Mouse (Mus musculus) embryonic facial prominence, embryonic 12.5 days (tissue): ENCODE data around the gene Nme9. TPM values are rescaled to one million over a fixed set of nuclear protein-coding genes. Genes with fewer than 3 reads are reported as not detected.

Experiments
- ATAC-seq: fragments of 200-750 bp; cut with Nextera tagmentation; 2 replicates; pipeline ENCODE4 v1.8.0; 2017; ENCODE audit not compliant: insufficient number of reproducible peaks, insufficient read depth, low FRiP score, low TSS enrichment
- H3K27ac ChIP-seq: fragments of 300-500 bp; sonication (generic); 2 replicates; pipeline ENCODE4 v1.5.1; 2016; ENCODE audit warnings: mild to moderate bottlenecking
- H3K27me3 ChIP-seq: fragments of 300-500 bp; sonication (generic); 2 replicates; pipeline ENCODE4 v1.6.1; 2016; ENCODE audit warnings: mild to moderate bottlenecking, moderate library complexity
- H3K36me3 ChIP-seq: fragments of 300-500 bp; sonication (generic); 2 replicates; pipeline ENCODE4 v1.6.1; 2016; ENCODE audit warnings: mild to moderate bottlenecking
- H3K4me1 ChIP-seq: fragments of 300-500 bp; sonication (generic); 2 replicates; pipeline ENCODE4 v1.6.1; 2016
- H3K4me2 ChIP-seq: fragments of 300-500 bp; sonication (generic); replicated peaks from 2 replicates; pipeline ENCODE4 v1.6.1; 2016; ENCODE audit warnings: mild to moderate bottlenecking, moderate library complexity
- H3K4me3 ChIP-seq: fragments of 300-500 bp; sonication (generic); 2 replicates; pipeline ENCODE4 v1.5.1; 2016; ENCODE audit warnings: mild to moderate bottlenecking
- H3K9ac ChIP-seq: fragments of 300-500 bp; sonication (generic); 2 replicates; pipeline ENCODE4 v1.6.1; 2016; ENCODE audit warnings: mild to moderate bottlenecking, moderate library complexity
- H3K9me3 ChIP-seq: fragments of 300-500 bp; sonication (generic); 2 replicates; pipeline ENCODE4 v1.6.1; 2016; ENCODE audit warnings: mild to moderate bottlenecking, moderate library complexity
- WGBS: fragments of 180-500 bp; shearing (Covaris S2); methylation state at CpG from one replicate; pipeline ENCODE4 v1.1.7; 2016; 5-methylcytosine and 5-hydroxymethylcytosine counted together
- polyA plus RNA-seq: library from polyadenylated mRNA; unstranded; fragments of >200 nt; fragmentation: Nextera tagmentation; extraction: Ambion mirVana; gene quantifications from 2 replicates; pipeline ENCODE4 v1.2.1, GENCODE M21; 2016

The Nme9 gene
- polyA plus RNA-seq, 1 experiment from 2014 or later: not detected

DNA sequence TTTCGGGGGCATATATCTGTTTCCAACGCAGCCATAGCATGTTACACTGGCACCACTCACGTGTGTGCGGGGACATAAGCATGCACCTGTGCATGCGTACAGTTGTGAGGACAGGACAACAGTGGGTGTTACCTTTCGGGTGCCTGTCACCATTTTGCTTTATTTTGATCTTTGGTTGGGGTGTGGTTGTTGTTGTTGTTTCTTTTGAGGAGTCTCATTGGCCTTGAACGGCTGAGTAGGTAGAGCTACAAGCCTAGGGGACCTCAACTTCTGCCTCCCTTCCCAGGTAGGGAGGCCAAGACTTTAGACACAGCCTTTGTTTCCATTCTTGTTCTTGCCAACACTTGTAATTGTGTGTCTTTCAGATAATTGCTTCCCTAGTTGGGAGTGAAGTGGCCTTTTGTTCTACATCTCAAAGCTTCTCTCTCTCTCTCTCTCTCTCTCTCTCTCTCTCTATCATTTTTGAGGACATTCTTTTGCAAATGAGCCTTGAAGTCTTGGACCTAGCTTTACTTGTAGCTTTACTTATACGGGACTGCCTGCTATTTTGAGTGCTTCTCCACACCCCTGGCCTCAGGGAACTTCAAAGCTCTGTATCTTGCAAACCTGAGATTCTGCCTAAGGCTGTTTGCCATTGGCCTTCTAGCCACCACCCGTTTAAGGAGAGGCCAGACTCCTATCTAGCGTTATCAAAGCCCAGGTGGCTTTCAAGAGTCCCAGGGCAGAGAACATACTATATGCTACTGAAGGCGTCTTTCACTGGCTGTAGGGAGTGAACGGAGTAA is 13.3 kb upstream of the Nme9 start:
- no peaks in the 10 kb centered on the region for H3K9me3 ChIP-seq
- H3K36me3 ChIP-seq: no peaks in the 10 kb centered on the region

DNA sequence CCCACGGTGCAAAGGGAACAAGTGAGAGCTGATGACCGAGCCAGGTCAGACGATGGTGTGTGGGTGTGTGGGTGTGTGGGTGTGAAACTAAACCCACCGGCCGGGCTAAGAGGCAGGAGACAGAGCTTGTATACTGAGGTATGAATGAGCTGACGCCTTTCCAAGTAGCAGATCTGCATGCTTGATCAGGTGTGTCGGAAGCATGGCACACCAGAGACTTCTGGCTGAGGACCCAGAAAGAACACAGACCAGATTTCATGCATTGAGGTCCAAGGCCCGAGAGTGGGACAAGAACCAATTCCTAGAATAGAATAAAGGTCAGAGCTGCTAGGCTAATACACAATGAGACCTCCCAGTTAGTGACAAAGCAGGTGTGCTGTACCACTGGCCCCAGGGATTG is 12.2 kb upstream of the Nme9 start:
- Histone ChIP-seq H3K36me3 (no peaks in the 10 kb centered on the region), H3K27me3 (peaks cover 25% of the 10 kb centered on the region), H3K4me2 (no peak overlapping the region), H3K4me1 (peaks cover 18% of the 10 kb centered on the region), H3K4me3 (no peak overlapping the region), H3K9ac (no peak overlapping the region), H3K9me3 (no peaks in the 10 kb centered on the region), H3K27ac (no peak overlapping the region)
- 79% methylated on average over 8 of the region's 8 CpGs for WGBS
- no peak for ATAC-seq

More for the DNA sequence above, 13.3 kb upstream of the Nme9 start:
- Histone ChIP-seq H3K9ac (no peak overlapping the region), H3K4me3 (no peak overlapping the region), H3K4me1 (peaks cover 19% of the 10 kb centered on the region), H3K27me3 (peaks cover 25% of the 10 kb centered on the region), H3K4me2 (no peak overlapping the region), H3K27ac (no peak overlapping the region)
- no peak for ATAC-seq
- 77% methylated on average over 12 of the region's 12 CpGs for WGBS

DNA sequence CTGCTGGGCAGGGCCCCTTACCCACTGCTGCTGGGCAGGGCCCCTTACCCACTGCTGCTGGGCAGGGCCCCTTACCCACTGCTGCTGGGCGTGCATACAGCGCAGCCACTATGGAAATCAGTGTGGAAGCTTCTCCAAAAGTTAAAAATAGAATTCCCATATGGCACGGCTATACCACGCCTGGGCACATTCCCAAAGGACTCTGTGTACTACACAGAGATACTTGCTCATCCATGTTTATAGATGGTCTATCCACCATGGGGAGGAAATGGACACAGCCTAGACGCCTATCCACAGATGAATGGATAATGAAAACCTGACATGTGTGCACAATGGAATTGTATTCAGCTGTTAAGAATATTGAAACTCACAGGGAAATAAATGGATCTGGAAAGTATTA is 10.3 kb upstream of the Nme9 start:
- no peak for ATAC-seq
- no peak overlapping the region for H3K4me2 ChIP-seq
- WGBS: 67% methylated on average over 5 of the region's 5 CpGs
- H3K27me3 ChIP-seq: peaks cover 25% of the 10 kb centered on the region
- no peak overlapping the region for H3K4me3 ChIP-seq
- no peaks in the 10 kb centered on the region for H3K4me1 ChIP-seq
- H3K27ac ChIP-seq: no peak overlapping the region
- no peak overlapping the region for H3K9ac ChIP-seq
- H3K9me3 ChIP-seq: no peaks in the 10 kb centered on the region
- H3K36me3 ChIP-seq: no peaks in the 10 kb centered on the region

DNA sequence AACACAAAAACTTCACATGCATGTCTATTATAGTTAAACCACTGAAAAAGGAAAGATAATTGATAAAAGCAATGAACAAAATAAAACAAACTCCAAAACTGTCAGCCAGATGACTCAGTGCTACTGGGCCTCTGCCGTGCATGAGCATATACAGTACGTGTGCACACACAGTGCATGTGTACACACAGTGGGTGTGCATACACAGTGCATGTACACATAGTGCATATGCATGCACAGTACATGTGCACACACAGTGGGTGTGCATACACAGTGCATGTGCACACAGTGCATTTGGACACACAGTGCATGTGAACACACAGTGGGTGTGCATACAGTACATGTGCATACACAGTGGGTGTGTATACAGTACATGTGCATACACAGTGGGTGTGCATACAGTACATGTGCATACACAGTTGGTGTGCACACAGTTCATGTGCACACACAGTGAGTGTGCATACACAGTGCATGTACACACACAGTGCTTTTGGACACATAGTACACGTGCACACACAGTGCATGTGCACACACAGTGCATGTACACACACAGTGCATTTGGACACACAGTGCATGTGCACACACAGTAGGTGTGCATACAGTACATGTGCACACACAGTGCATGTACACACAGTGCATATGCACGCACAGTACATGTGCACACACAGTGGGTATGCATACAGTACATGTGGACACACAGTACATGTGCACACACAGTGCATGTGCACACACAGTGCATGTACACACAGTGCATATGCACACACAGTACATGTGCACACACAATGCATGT is 9.4 kb upstream of the Nme9 start:
- H3K4me3 ChIP-seq: no peak overlapping the region
- no peak overlapping the region for H3K27ac ChIP-seq
- H3K36me3 ChIP-seq: no peaks in the 10 kb centered on the region
- no peaks in the 10 kb centered on the region for H3K9me3 ChIP-seq
- H3K9ac ChIP-seq: no peak overlapping the region
- ATAC-seq: peak; percentile 70
- no peak overlapping the region for H3K4me2 ChIP-seq
- no peaks in the 10 kb centered on the region for H3K4me1 ChIP-seq
- WGBS: 84% methylated on average over 4 of the region's 4 CpGs
- peaks cover 25% of the 10 kb centered on the region for H3K27me3 ChIP-seq

DNA sequence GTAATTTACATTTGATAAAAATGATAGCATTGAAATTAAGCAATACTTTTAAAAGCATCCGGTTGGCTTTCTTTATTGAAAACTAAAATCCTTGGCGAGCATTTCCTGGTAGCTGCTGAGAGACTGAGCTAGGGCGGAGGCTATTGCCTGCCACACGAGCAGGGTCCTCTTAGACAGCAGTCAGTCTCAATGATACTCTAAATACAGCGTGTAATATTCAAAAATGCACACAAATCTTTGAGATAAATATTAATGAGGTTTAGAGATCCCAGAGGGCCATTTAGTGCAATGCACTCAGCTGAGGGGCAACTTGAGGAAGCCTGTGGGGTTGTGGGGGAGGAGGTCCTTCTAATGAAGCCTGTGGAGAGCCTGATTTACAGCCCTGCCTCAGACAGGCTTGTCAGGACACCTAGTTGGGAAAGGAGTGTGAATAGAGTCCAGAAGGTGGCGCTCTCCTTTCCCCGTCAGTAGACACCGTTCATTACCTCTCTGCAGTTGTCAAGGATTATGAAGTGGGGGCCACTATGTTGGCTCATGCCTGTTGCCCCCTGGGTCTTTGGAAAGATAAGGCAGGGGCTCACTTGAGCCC is 6.6 kb upstream of the Nme9 start:
- Histone ChIP-seq H3K9ac (no peak overlapping the region), H3K4me1 (no peaks in the 10 kb centered on the region), H3K27me3 (0 out of 2 replicates have a peak, but pooled peaks cover under 1% of the 10 kb centered on the region), H3K36me3 (no peaks in the 10 kb centered on the region), H3K4me2 (no peak overlapping the region), H3K9me3 (no peaks in the 10 kb centered on the region), H3K4me3 (no peak overlapping the region), H3K27ac (no peak overlapping the region)
- no peak for ATAC-seq
- 39% methylated on average over 8 of the region's 8 CpGs for WGBS

DNA sequence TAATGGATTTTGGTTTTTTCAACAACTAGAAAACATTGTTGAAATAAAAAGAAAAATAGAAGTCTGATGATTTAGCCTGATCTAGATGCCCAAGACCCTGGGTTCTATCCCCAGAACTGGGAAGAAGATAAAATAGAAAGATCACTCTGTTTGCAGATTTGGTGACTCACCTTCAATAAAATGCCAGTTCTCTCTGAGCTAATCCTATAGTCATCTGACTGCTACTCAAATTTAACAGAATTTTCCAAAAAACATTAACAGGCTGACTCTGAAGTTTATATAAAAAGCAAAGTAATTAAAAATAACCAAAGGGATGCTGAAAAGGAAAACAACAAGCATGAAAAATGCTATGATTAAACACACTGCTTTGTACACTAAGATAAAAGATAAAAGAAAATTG is 5.0 kb upstream of the Nme9 start:
- no peaks in the 10 kb centered on the region for H3K36me3 ChIP-seq
- no peak overlapping the region for H3K4me3 ChIP-seq
- ATAC-seq: no peak
- H3K27ac ChIP-seq: no peak overlapping the region
- H3K9me3 ChIP-seq: no peaks in the 10 kb centered on the region
- H3K9ac ChIP-seq: no peak overlapping the region
- peaks cover 2% of the 10 kb centered on the region; the same call in 1 of the 2 replicates for H3K27me3 ChIP-seq
- H3K4me1 ChIP-seq: no peaks in the 10 kb centered on the region
- H3K4me2 ChIP-seq: no peak overlapping the region

DNA sequence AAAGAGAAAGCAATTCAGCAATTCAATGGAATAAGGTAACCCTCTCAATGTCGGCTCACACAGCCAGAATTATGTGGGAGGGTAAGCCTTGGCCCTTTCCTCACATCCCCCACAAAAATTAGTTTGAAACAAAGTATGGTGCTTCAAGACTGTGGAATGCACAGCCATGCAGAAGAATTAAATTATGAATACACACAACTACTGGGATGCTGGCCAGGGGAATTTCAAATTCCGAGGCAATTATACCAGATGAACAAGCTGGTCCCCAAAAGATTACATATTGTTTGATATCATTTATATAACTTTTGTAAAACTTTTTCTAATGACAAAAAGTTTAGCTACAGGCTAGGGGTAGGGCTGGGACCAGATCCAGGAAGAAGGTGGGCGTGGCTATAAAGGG is 4.0 kb upstream of the Nme9 start:
- no peaks in the 10 kb centered on the region for H3K36me3 ChIP-seq
- WGBS: 65% methylated on average over 3 of the region's 3 CpGs

DNA sequence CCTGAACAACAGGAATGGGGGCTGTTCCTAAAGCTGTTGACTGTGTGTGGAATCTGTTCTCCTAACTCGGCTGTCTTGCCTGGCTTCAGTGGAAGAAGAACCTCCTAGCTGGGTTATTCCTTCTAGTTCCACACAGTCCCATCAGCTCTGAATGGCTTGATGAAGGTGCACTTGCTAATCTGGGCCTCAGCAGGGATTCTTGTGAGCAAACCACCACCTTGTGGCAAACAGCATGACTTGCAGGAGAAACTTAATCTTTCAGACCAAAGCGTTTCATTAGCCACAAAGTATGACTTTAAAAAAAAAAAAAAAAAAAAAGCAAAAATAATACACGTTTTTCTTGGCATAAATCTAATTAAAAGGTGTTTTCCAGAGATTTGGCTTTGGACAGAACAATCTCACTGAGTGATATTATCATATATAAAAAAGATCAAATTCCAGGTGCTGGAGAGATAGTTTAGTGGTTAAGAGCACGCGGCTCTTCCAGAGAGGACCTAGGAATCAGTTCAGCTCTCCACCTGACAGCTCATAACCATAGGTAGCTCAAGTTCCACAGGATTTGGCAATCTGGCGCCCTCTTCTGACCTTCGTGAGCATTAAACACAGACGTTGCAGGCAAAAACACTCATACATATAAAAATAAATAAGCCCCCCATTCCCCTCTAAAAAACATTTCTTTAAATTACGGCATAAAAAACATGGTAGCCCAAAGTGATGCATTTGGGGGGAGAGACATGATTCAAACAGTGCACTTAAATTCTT is 1.2 kb upstream of the Nme9 start:
- H3K9me3 ChIP-seq: no peaks in the 10 kb centered on the region
- no peak overlapping the region for H3K27ac ChIP-seq
- no peaks in the 10 kb centered on the region for H3K4me1 ChIP-seq
- no peaks in the 10 kb centered on the region for H3K36me3 ChIP-seq
- no peak overlapping the region for H3K4me2 ChIP-seq
- H3K9ac ChIP-seq: no peak overlapping the region
- peaks cover 12% of the 10 kb centered on the region for H3K27me3 ChIP-seq
- H3K4me3 ChIP-seq: no peak overlapping the region
- ATAC-seq: no peak
- 40% methylated on average over 9 of the region's 9 CpGs for WGBS

More for the DNA sequence above, 4.0 kb upstream of the Nme9 start:
- Histone ChIP-seq H3K4me3 (no peak overlapping the region), H3K4me2 (no peak overlapping the region), H3K27ac (no peak overlapping the region), H3K27me3 (peaks cover 8% of the 10 kb centered on the region), H3K9me3 (no peaks in the 10 kb centered on the region), H3K9ac (no peak overlapping the region), H3K4me1 (no peaks in the 10 kb centered on the region)
- ATAC-seq: no peak

DNA sequence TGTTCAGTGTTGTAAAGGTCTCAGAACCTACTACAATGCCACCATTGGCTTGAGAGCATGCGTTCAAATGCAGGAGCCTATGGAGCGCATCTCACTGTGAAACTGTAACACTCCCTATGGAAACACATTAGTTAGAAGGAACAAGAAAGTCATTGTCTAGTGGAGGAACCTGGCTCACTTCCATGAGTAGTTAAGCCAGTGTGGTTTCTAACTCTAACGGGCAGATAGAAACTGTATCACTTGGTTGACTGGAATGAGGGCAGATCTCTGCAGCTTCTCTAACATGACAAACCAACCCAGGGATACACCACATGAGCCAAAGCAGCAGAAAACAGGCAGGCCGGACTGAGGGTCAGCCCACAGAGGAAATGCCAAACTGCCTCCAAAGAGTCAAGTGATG is 2.9 kb downstream of the Nme9 start:
- 81% methylated on average over 4 of the region's 4 CpGs for WGBS
- no peak for ATAC-seq
- H3K9ac ChIP-seq: no peak overlapping the region
- no peaks in the 10 kb centered on the region for H3K4me1 ChIP-seq
- no peak overlapping the region for H3K4me3 ChIP-seq
- H3K27me3 ChIP-seq: peaks cover 12% of the 10 kb centered on the region
- H3K9me3 ChIP-seq: no peaks in the 10 kb centered on the region
- no peaks in the 10 kb centered on the region for H3K36me3 ChIP-seq
- H3K4me2 ChIP-seq: no peak overlapping the region
- H3K27ac ChIP-seq: no peak overlapping the region

DNA sequence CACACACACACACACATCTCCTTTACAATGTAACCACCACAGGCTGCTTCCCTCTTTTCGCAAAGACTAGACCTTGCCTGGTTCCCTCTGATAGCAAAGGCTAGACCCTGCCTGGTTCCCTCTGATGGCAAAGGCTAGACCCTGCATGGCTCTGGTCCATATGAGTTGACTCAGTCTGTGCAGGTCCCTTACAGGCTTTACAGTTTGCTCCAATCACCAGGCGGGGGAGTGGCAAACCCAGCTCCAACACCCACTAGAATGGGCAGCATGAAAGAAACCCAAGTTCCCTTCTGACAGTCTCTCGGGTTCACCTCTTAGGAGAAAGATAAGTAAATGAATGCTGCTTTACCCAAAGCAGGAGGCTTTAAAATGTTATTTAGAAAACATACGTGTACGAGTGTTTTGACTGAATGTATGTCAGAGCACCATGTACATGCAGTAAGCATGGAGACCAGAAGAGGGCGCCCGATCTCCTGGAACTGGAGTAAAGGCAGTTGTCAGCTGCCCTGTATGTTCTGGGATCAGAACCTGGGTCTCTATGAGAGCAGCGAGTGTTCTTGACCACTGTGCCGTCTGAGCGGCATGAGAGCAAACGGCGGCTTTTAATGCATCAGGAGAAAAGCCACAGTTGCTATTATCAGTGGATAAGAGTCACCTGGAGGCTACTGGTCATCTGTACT is 7.4 kb downstream of the Nme9 start:
- H3K27ac ChIP-seq: no peak overlapping the region
- no peak overlapping the region for H3K4me2 ChIP-seq
- H3K9ac ChIP-seq: no peak overlapping the region
- 46% methylated on average over 12 of the region's 12 CpGs for WGBS
- ATAC-seq: no peak
- H3K27me3 ChIP-seq: no peaks in the 10 kb centered on the region
- no peaks in the 10 kb centered on the region for H3K9me3 ChIP-seq
- H3K36me3 ChIP-seq: no peaks in the 10 kb centered on the region
- no peaks in the 10 kb centered on the region for H3K4me1 ChIP-seq
- no peak overlapping the region for H3K4me3 ChIP-seq

DNA sequence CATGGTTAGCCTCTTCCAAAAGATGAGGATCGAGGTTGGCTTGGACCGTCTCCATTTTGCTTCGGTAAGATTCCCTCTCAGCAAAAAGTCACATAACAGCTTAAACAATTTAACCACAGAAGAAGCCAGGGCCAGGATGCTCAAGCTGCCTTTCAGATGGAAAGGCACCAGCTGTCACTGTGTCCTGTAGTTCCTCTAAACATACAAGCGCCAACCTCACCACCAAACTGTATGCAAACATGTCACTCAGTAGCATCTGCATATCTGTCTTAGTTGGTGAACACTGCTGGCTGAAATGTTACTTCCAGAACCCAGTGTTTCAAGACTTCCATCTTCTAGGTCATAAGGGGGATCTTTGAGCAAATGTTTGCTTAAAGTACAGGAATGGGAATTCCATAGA is 8.5 kb downstream of the Nme9 start:
- no peak overlapping the region for H3K4me2 ChIP-seq
- no peaks in the 10 kb centered on the region for H3K27me3 ChIP-seq
- WGBS: 91% methylated on average over 4 of the region's 4 CpGs

More for the DNA sequence above, 8.5 kb downstream of the Nme9 start:
- H3K36me3 ChIP-seq: no peaks in the 10 kb centered on the region
- no peak overlapping the region for H3K9ac ChIP-seq
- no peaks in the 10 kb centered on the region for H3K9me3 ChIP-seq
- H3K4me1 ChIP-seq: no peaks in the 10 kb centered on the region
- no peak overlapping the region for H3K27ac ChIP-seq
- H3K4me3 ChIP-seq: no peak overlapping the region
- ATAC-seq: no peak
